Comparison of ENCODE assay signal across 9 mouse cellular contexts in genomic region chr2:166153891-166154711, GRCm38 (mm10). TPM values are rescaled to one million over a fixed set of nuclear protein-coding genes. Genes with fewer than 3 reads are reported as not detected.
DNase-seq lines count a peak whose midpoint lies in the region; ATAC-seq lines count a peak whose summit lies in the region.
"Had no signal": no experiment of that assay in that cellular context is flagged by ENCODE, and none has a peak within 500 bp of the region (broad histone marks: within the 10 kb centered on the region; RNA-seq: fewer than 3 reads in every experiment).

No protein-coding gene starts in this region.

- peak; percentile 25 for DNase-seq in gastrocnemius, postnatal 10 days
- no peak for DNase-seq in gastrocnemius, postnatal 36 days
- DNase-seq in Muller cell, postnatal 12 days (ENCODE audit: inconsistent ontology term): peak; percentile 68
- no peak for DNase-seq in right cerebral cortex, adult 2 months (ENCODE audit: low spot score in 2 of 2)
- no peak for DNase-seq in cerebellum, adult 8-10 months

- under 1% methylated on average over 51 of the region's 51 CpGs for WGBS in forebrain, embryonic 13.5 days
- WGBS in kidney, embryonic 15.5 days: under 1% methylated on average over 50 of the region's 51 CpGs
- WGBS in midbrain, embryonic 16.5 days: under 1% methylated on average over 51 of the region's 51 CpGs

- intact Hi-C loops in gastrocnemius, postnatal 36 days (cut with DNase I): loop anchor here (2.0 kb wide), 1 partner anchor 411 kb away; no protein-coding TSS in a partner anchor

- H3K4me1 ChIP-seq in forebrain, embryonic 13.5 days: peaks cover 82% of the 10 kb centered on the region
- peaks cover 64% of the 10 kb centered on the region for H3K4me1 ChIP-seq in kidney, embryonic 15.5 days
- H3K4me1 ChIP-seq in midbrain, embryonic 16.5 days (ENCODE audit: control insufficient read depth, insufficient read depth, low read length): peaks cover 35% of the 10 kb centered on the region

- no peaks in the 10 kb centered on the region for H3K9me3 ChIP-seq in forebrain, embryonic 13.5 days (replicated peaks)
- H3K9me3 ChIP-seq in kidney, embryonic 15.5 days (replicated peaks): no peaks in the 10 kb centered on the region
- H3K9me3 ChIP-seq in midbrain, embryonic 16.5 days (replicated peaks; ENCODE audit: control insufficient read depth, low read length, poor library complexity, severe bottlenecking): no peaks in the 10 kb centered on the region

- no peak for ATAC-seq in forebrain, embryonic 13.5 days
- ATAC-seq in kidney, embryonic 15.5 days (replicated peaks; ENCODE audit: low FRiP score): peak; percentile 40
- ATAC-seq in midbrain, embryonic 16.5 days: no peak

- peak overlapping the region; percentile 98 for H3K4me2 ChIP-seq in forebrain, embryonic 13.5 days
- peak overlapping the region; percentile 95 for H3K4me2 ChIP-seq in kidney, embryonic 15.5 days
- peak overlapping the region; percentile 95 for H3K4me2 ChIP-seq in midbrain, embryonic 16.5 days (ENCODE audit: low read length)

- no peaks in the 10 kb centered on the region for H3K36me3 ChIP-seq in forebrain, embryonic 13.5 days (ENCODE audit: poor library complexity, severe bottlenecking)
- H3K36me3 ChIP-seq in kidney, embryonic 15.5 days: no peaks in the 10 kb centered on the region
- no peaks in the 10 kb centered on the region for H3K36me3 ChIP-seq in midbrain, embryonic 16.5 days (ENCODE audit: control insufficient read depth, insufficient read depth, low read length)
- H3K36me3 ChIP-seq: G1E had no signal

- peak overlapping the region; percentile 67 for H3K4me3 ChIP-seq in forebrain, embryonic 13.5 days
- peak overlapping the region; percentile 69 for H3K4me3 ChIP-seq in kidney, embryonic 15.5 days (replicated peaks)
- peak overlapping the region; percentile 83 for H3K4me3 ChIP-seq in midbrain, embryonic 16.5 days (ENCODE audit: low read depth, low read length)

- peak overlapping the region; percentile 83 for H3K9ac ChIP-seq in forebrain, embryonic 13.5 days
- peak overlapping the region; percentile 61 for H3K9ac ChIP-seq in kidney, embryonic 15.5 days
- H3K9ac ChIP-seq in midbrain, embryonic 16.5 days (ENCODE audit: low read depth, low read length): peak overlapping the region; percentile 94

- H3K27me3 ChIP-seq in forebrain, embryonic 13.5 days: peaks cover 36% of the 10 kb centered on the region
- no peaks in the 10 kb centered on the region for H3K27me3 ChIP-seq in kidney, embryonic 15.5 days
- peaks cover 2% of the 10 kb centered on the region; the same call in 1 of the 2 replicates for H3K27me3 ChIP-seq in midbrain, embryonic 16.5 days (ENCODE audit: control insufficient read depth, insufficient read depth, low read depth, low read length)

- peak overlapping the region; percentile 73 for H3K27ac ChIP-seq in forebrain, embryonic 13.5 days
- H3K27ac ChIP-seq in kidney, embryonic 15.5 days: peak overlapping the region; percentile 89
- H3K27ac ChIP-seq in midbrain, embryonic 16.5 days (ENCODE audit: low read length): peak overlapping the region; percentile 89

RNA-seq across cellular contexts. Expression of gene Sulf2, which starts 1.4 kb away (rescaled TPM):
- total RNA-seq in gastrocnemius, postnatal 10 days (2021): 10 to 100 TPM; 25.7 to 30.3 TPM
- 10 to 100 TPM in 1 of 2 experiments, 1 to 10 TPM in 1; 7.9 to 10.5 TPM for total RNA-seq in gastrocnemius, postnatal 36 days (2021)
- 25.3 and 28.9 TPM in 2 replicates for polyA plus RNA-seq in forebrain, embryonic 13.5 days (2015; fragmentation: Nextera tagmentation; extraction: Ambion mirVana)
- 61.0 and 65.3 TPM in 2 replicates for polyA plus RNA-seq in kidney, embryonic 15.5 days (2015; fragmentation: Nextera tagmentation; extraction: Ambion mirVana)
- polyA plus RNA-seq in midbrain, embryonic 16.5 days (2015; fragmentation: Nextera tagmentation; extraction: Ambion mirVana): 88.1 and 94.5 TPM in 2 replicates
- polyA plus RNA-seq: G1E had no signal

Comparison
In these comparisons a context has a peak if more than half of its experiments do, and no peak if none do; other contexts are left out.
1. DNase-seq: peak in gastrocnemius, postnatal 10 days (single experiment) and Muller cell, postnatal 12 days (single experiment); none in gastrocnemius, postnatal 36 days (0 of 2), right cerebral cortex, adult 2 months (0 of 2) and cerebellum, adult 8-10 months (single experiment).
2. Peak in every context shown above with its lines, with median percentiles within 50 percentile points of each other: H3K27ac ChIP-seq, H3K4me2 ChIP-seq, H3K4me3 ChIP-seq and H3K9ac ChIP-seq.